Mouse (Mus musculus) testis, adult 2 months (tissue): ENCODE measurements around the gene Scyl2. TPM values are rescaled to one million over a fixed set of nuclear protein-coding genes. Genes with fewer than 3 reads are reported as not detected.
A peak's percentile ranks its signal among the peaks of the same experiment; 100 is the strongest.

Experiments used
- H3K27ac ChIP-seq: fragments of 200-500 bp; 2 replicates; pipeline ENCODE4 v1.5.1; 2012; ENCODE audit warnings: low read depth, low read length; ENCODE audit not compliant: control insufficient read depth, insufficient read depth
- H3K27me3 ChIP-seq: fragments of 200-500 bp; 2 replicates; pipeline ENCODE4 v1.6.1; 2012; ENCODE audit warnings: mild to moderate bottlenecking, low read length, moderate library complexity; ENCODE audit not compliant: control insufficient read depth, insufficient read depth
- H3K36me3 ChIP-seq: fragments of 200-500 bp; 2 replicates; pipeline ENCODE4 v1.6.1; 2012; ENCODE audit warnings: mild to moderate bottlenecking, low read length; ENCODE audit not compliant: control insufficient read depth, insufficient read depth
- H3K4me1 ChIP-seq: fragments of 200-500 bp; 2 replicates; pipeline ENCODE4 v1.6.1; 2012; ENCODE audit warnings: low read length; ENCODE audit not compliant: control insufficient read depth, insufficient read depth
- H3K4me3 ChIP-seq: fragments of 200-500 bp; 2 replicates; pipeline ENCODE4 v1.5.1; 2012; ENCODE audit warnings: low read depth, mild to moderate bottlenecking, low read length, moderate library complexity, mixed read lengths; ENCODE audit not compliant: control insufficient read depth
- CTCF ChIP-seq: fragments of 200-500 bp; IDR thresholded peaks from 2 replicates; pipeline ENCODE4 v1.5.1; 2012; ENCODE audit warnings: low read depth, mild to moderate bottlenecking, inconsistent platforms, low read length, moderate library complexity; ENCODE audit not compliant: control insufficient read depth, insufficient read depth, insufficient replicate concordance
- POLR2A ChIP-seq: fragments of 200-500 bp; IDR thresholded peaks from 2 replicates; pipeline ENCODE4 v1.6.1; 2012; ENCODE audit warnings: low read depth, mild to moderate bottlenecking, inconsistent platforms, low read length, moderate library complexity; ENCODE audit not compliant: control insufficient read depth
- polyA plus RNA-seq: library from polyadenylated mRNA; depleted of rRNA; stranded (reverse); fragments of >200 nt; gene quantifications from 2 replicates; pipeline ENCODE4 v1.2.3, GENCODE M21; 2012

Scyl2 gene
- polyA plus RNA-seq, 1 experiment, result 14.8 TPM

DNA sequence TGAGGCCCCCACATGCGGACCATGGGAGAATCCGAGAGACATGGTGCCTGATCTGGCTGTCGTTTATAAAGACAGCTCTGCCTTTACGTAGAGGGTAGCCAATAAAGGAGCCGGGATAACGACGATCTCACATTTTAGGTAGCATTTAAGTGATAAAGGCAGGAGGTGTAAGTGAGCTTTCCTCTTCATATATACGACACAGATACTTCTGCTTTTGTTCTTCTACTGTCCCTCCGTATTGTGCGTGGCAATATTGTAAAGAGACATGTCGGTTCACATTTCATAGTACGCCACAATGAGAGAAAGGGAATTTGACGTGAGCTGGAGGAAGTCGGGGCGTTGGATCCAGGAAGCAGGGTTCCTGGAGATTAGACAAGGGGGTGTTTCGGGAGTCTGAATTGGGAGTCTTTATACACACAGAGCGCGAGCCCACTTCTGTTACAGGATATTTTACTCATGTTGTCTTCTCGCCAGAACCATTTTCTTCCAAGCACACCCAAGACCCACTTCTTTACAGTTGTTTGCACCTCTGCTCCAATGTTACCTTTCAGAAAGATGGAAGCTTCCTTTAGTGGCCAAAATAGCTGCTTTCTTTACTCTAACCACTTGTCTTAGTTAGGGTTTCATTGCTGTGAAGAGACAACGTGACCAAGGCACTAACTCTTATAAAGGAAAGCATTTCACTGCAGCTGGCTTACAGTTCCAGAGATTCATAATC is 9.3 kb upstream of the Scyl2 start:
- H3K4me3 ChIP-seq, result no peak overlapping the region
- no peaks in the 10 kb centered on the region for H3K27me3 ChIP-seq
- no peak for TF ChIP-seq POLR2A
- no peak for TF ChIP-seq CTCF
- H3K27ac ChIP-seq, result no peak overlapping the region
- H3K36me3 ChIP-seq, result no peaks in the 10 kb centered on the region
- H3K4me1 ChIP-seq, result no peaks in the 10 kb centered on the region; the same call in 1 of the 2 replicates

DNA sequence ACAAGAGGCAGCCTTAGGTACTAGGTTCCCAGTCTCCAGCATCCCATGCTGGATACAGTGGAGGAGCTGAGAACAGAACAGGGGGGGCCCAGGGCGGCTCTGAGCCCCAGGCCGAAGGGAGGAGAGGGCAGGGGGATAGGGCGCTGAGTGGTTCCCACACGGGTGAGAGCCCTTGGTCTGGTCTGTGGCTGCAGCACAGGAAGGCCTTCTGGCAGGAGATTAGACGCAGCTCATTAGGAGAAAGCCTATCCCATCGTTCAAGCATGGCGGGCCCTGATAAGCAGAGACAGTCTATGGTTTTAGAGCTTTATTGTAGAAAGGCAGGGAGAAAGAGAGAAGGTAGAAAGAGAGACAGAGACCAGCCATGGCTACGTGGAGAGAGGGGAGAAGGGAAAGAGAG is 3.9 kb upstream of the Scyl2 start:
- Histone ChIP-seq H3K27ac (no peak overlapping the region), H3K36me3 (no peaks in the 10 kb centered on the region), H3K4me1 (peaks cover 2% of the 10 kb centered on the region), H3K27me3 (no peaks in the 10 kb centered on the region), H3K4me3 (no peak overlapping the region)
- TF ChIP-seq POLR2A (no peak), CTCF (no peak)

- H3K36me3 ChIP-seq, result no peaks in the 10 kb centered on the region
- TF ChIP-seq POLR2A (no peak), CTCF (no peak)
- H3K27me3 ChIP-seq, result no peaks in the 10 kb centered on the region
- H3K27ac ChIP-seq, result no peak overlapping the region
- no peak overlapping the region for H3K4me3 ChIP-seq
- H3K4me1 ChIP-seq, result peaks cover 2% of the 10 kb centered on the region
Measured at GRCm38 (mm10) chr10:89687455-89687854, 1.4 kb upstream of the Scyl2 start.

DNA sequence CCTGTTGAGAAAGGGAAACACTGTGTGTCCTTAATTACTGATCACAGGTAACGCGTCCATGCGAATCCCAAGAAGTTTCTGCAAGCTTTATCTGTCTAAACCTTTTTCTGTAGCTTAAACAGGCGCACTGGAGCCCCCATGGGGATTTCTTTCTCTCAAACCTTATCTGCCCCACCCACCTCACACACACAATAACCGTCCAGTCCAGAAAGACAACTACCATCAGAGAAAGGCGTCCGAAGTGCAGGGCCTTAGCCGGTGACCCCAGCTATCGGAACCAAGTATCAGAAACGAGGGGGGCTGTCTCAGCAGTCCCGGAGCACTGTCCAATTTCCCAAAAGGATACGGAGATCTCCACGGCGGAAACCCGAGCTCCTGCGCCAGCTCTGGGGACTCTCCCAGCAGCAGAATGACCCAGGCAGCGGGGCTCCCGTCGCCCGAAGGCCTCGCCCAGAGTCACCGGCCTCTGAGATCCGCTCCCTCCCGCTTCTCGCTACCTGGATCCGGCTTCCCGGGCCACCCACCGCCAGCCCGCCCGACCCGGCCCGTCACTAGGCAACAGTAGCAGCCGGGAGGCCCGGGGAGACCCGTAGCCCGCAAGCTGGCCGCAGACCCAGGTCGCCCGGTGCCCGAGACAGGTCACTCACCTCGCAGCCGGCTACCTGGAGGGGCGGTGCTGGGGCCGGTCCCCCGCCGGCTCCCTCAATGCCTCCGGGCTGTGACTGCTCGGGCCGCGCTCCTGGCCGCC is 520 bp downstream of the Scyl2 start:
- TF ChIP-seq CTCF (no peak), POLR2A (no peak)
- H3K36me3 ChIP-seq, result no peaks in the 10 kb centered on the region
- H3K27me3 ChIP-seq, result no peaks in the 10 kb centered on the region
- H3K27ac ChIP-seq, result peak overlapping the region; percentile 45
- peaks cover 2% of the 10 kb centered on the region for H3K4me1 ChIP-seq
- H3K4me3 ChIP-seq, result peak overlapping the region; percentile 88

- no peak for TF ChIP-seq POLR2A
- no peak for TF ChIP-seq CTCF
- Histone ChIP-seq H3K4me3 (no peak overlapping the region), H3K27me3 (no peaks in the 10 kb centered on the region), H3K4me1 (peaks cover 2% of the 10 kb centered on the region; the same call in 1 of the 2 replicates), H3K36me3 (no peaks in the 10 kb centered on the region), H3K27ac (no peak overlapping the region)
Measured at GRCm38 (mm10) chr10:89682961-89683360, 3.1 kb downstream of the Scyl2 start.

DNA sequence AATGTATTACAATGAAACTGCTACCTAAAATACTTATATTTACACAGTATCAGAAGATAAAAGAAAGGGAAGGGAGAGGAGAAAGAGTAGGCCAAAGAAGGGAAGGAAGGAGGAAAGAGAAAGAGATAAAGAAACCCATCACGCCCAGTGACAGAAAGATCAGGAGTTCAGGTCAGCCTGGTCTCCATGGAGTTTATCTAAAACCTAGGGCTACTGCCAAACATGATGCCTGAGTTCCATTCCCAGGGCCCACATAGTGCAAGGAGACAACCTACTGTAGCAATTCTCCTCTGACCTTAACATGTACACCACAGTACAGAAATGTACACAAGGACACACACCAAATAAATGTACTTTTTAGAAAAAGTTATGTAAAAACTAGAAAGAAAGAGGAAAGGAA is 3.9 kb downstream of the Scyl2 start:
- H3K4me1 ChIP-seq, result peaks cover 2% of the 10 kb centered on the region; the same call in 1 of the 2 replicates
- H3K27me3 ChIP-seq, result no peaks in the 10 kb centered on the region
- no peak overlapping the region for H3K27ac ChIP-seq
- H3K4me3 ChIP-seq, result no peak overlapping the region
- TF ChIP-seq POLR2A, result no peak
- H3K36me3 ChIP-seq, result no peaks in the 10 kb centered on the region

- Histone ChIP-seq H3K4me1 (peaks cover 2% of the 10 kb centered on the region; the same call in 1 of the 2 replicates), H3K27me3 (no peaks in the 10 kb centered on the region), H3K27ac (no peak overlapping the region), H3K36me3 (no peaks in the 10 kb centered on the region; the same call in 1 of the 2 replicates), H3K4me3 (no peak overlapping the region)
- TF ChIP-seq POLR2A, result no peak
- no peak for TF ChIP-seq CTCF
Measured at GRCm38 (mm10) chr10:89681706-89682105, 4.4 kb downstream of the Scyl2 start.
